Mouse (Mus musculus): ENCODE measurements around the gene Fam57a. TPM values are rescaled to one million over a fixed set of nuclear protein-coding genes. Genes with fewer than 3 reads are reported as not detected.

The Fam57a gene
- total and polyA plus RNA-seq, 2 experiments from 2014 or later = 17.4 to 25.1 TPM

GRCm38 (mm10) chr11:76158375-76158774 is 21.1 kb upstream of the Fam57a start:
- H3K9me3 ChIP-seq (ENCODE audit: low read length) = no peaks in the 10 kb centered on the region
- no peaks in the 10 kb centered on the region for H3K27me3 ChIP-seq (ENCODE audit: insufficient read depth, low read length)
- no peak for ATAC-seq
- no peak for DNase-seq
- no peaks in the 10 kb centered on the region for H3K4me1 ChIP-seq (ENCODE audit: insufficient read depth)
- H3K36me3 ChIP-seq (ENCODE audit: insufficient read depth) = peaks cover 35% of the 10 kb centered on the region
- WGBS = 98% methylated on average over 2 of the region's 2 CpGs
- H3K9ac ChIP-seq = no peak overlapping the region
- H3K4me3 ChIP-seq (ENCODE audit: low read depth, low read length) = no peak overlapping the region
- no peak overlapping the region for H3K27ac ChIP-seq (ENCODE audit: low read depth, low read length)
- no peak overlapping the region for H3K4me2 ChIP-seq (ENCODE audit: low read depth)
- no peak for TF ChIP-seq CTCF (IDR thresholded peaks at IDR 0.05; ENCODE audit: low read depth)

- H3K27me3 ChIP-seq (ENCODE audit: insufficient read depth, low read length) = no peaks in the 10 kb centered on the region
- DNase-seq = no peak
- TF ChIP-seq CTCF (IDR thresholded peaks at IDR 0.05; ENCODE audit: low read depth) = no peak
- no peak overlapping the region for H3K4me3 ChIP-seq (ENCODE audit: low read depth, low read length)
- peaks cover 27% of the 10 kb centered on the region for H3K36me3 ChIP-seq (ENCODE audit: insufficient read depth)
- H3K27ac ChIP-seq (ENCODE audit: low read depth, low read length) = no peak overlapping the region
- H3K4me1 ChIP-seq (ENCODE audit: insufficient read depth) = no peaks in the 10 kb centered on the region
- H3K9ac ChIP-seq = no peak overlapping the region
- H3K4me2 ChIP-seq (ENCODE audit: low read depth) = no peak overlapping the region
- H3K9me3 ChIP-seq (ENCODE audit: low read length) = no peaks in the 10 kb centered on the region
- no peak for ATAC-seq
- 56% methylated on average over 6 of the region's 6 CpGs for WGBS
Measured at GRCm38 (mm10) chr11:76160251-76160650, 19.2 kb upstream of the Fam57a start.

GRCm38 (mm10) chr11:76166657-76167056 is 12.8 kb upstream of the Fam57a start:
- no peaks in the 10 kb centered on the region for H3K27me3 ChIP-seq (ENCODE audit: insufficient read depth, low read length)
- no peak for ATAC-seq

GRCm38 (mm10) chr11:76167079-76167765 is 12.2 kb upstream of the Fam57a start:
- Histone ChIP-seq H3K9ac (no peak overlapping the region), H3K4me3 (ENCODE audit: low read depth, low read length) (no peak overlapping the region), H3K27me3 (ENCODE audit: insufficient read depth, low read length) (no peaks in the 10 kb centered on the region), H3K4me2 (ENCODE audit: low read depth) (no peak overlapping the region), H3K36me3 (ENCODE audit: insufficient read depth) (peaks cover 20% of the 10 kb centered on the region), H3K4me1 (ENCODE audit: insufficient read depth) (no peaks in the 10 kb centered on the region), H3K27ac (ENCODE audit: low read depth, low read length) (no peak overlapping the region), H3K9me3 (ENCODE audit: low read length) (no peaks in the 10 kb centered on the region)
- ATAC-seq (no peak), DNase-seq (peak; percentile 86)
- TF ChIP-seq CTCF (IDR thresholded peaks at IDR 0.05; ENCODE audit: low read depth) = peak; percentile 83
- WGBS = 34% methylated on average over 5 of the region's 5 CpGs

More at GRCm38 (mm10) chr11:76166657-76167056, 12.8 kb upstream of the Fam57a start:
- Histone ChIP-seq H3K4me3 (ENCODE audit: low read depth, low read length) (no peak overlapping the region), H3K36me3 (ENCODE audit: insufficient read depth) (peaks cover 18% of the 10 kb centered on the region), H3K4me1 (ENCODE audit: insufficient read depth) (no peaks in the 10 kb centered on the region), H3K9ac (no peak overlapping the region), H3K9me3 (ENCODE audit: low read length) (no peaks in the 10 kb centered on the region), H3K4me2 (ENCODE audit: low read depth) (no peak overlapping the region), H3K27ac (ENCODE audit: low read depth, low read length) (no peak overlapping the region)
- WGBS = 95% methylated on average over 4 of the region's 4 CpGs
- no peak for TF ChIP-seq CTCF (IDR thresholded peaks at IDR 0.05; ENCODE audit: low read depth)
- no peak for DNase-seq

GRCm38 (mm10) chr11:76168976-76169375 is 10.5 kb upstream of the Fam57a start:
- 59% methylated on average over 3 of the region's 3 CpGs for WGBS
- no peaks in the 10 kb centered on the region for H3K27me3 ChIP-seq (ENCODE audit: insufficient read depth, low read length)
- no peak overlapping the region for H3K9ac ChIP-seq
- DNase-seq = no peak
- no peak overlapping the region for H3K4me3 ChIP-seq (ENCODE audit: low read depth, low read length)
- no peak overlapping the region for H3K4me2 ChIP-seq (ENCODE audit: low read depth)
- TF ChIP-seq CTCF (IDR thresholded peaks at IDR 0.05; ENCODE audit: low read depth) = no peak
- ATAC-seq = no peak
- peaks cover 22% of the 10 kb centered on the region for H3K36me3 ChIP-seq (ENCODE audit: insufficient read depth)
- no peaks in the 10 kb centered on the region for H3K4me1 ChIP-seq (ENCODE audit: insufficient read depth)
- H3K9me3 ChIP-seq (ENCODE audit: low read length) = no peaks in the 10 kb centered on the region
- H3K27ac ChIP-seq (ENCODE audit: low read depth, low read length) = no peak overlapping the region

- no peak for ATAC-seq
- Histone ChIP-seq H3K4me3 (ENCODE audit: low read depth, low read length) (no peak overlapping the region), H3K27ac (ENCODE audit: low read depth, low read length) (no peak overlapping the region), H3K4me1 (ENCODE audit: insufficient read depth) (no peaks in the 10 kb centered on the region), H3K4me2 (ENCODE audit: low read depth) (no peak overlapping the region), H3K9ac (no peak overlapping the region), H3K36me3 (ENCODE audit: insufficient read depth) (peaks cover 22% of the 10 kb centered on the region), H3K9me3 (ENCODE audit: low read length) (no peaks in the 10 kb centered on the region), H3K27me3 (ENCODE audit: insufficient read depth, low read length) (no peaks in the 10 kb centered on the region)
- 53% methylated on average over 5 of the region's 5 CpGs for WGBS
- TF ChIP-seq CTCF (IDR thresholded peaks at IDR 0.05; ENCODE audit: low read depth) = no peak
- DNase-seq = no peak
Measured at GRCm38 (mm10) chr11:76170207-76170606, 9.3 kb upstream of the Fam57a start.

GRCm38 (mm10) chr11:76178726-76179494 is 561 bp upstream of the Fam57a start:
- Histone ChIP-seq H3K27ac (ENCODE audit: low read depth, low read length) (peak overlapping the region; percentile 80), H3K4me1 (ENCODE audit: insufficient read depth) (no peaks in the 10 kb centered on the region), H3K9me3 (ENCODE audit: low read length) (no peaks in the 10 kb centered on the region), H3K36me3 (ENCODE audit: insufficient read depth) (peaks cover 10% of the 10 kb centered on the region; the same call in 1 of the 2 replicates), H3K9ac (peak overlapping the region; percentile 80), H3K4me3 (ENCODE audit: low read depth, low read length) (peak overlapping the region; percentile 81), H3K4me2 (ENCODE audit: low read depth) (peak overlapping the region; percentile 88), H3K27me3 (ENCODE audit: insufficient read depth, low read length) (no peaks in the 10 kb centered on the region)
- peak; percentile 64 for DNase-seq
- no peak for TF ChIP-seq CTCF (IDR thresholded peaks at IDR 0.05; ENCODE audit: low read depth)
- WGBS = 1% methylated on average over 28 of the region's 28 CpGs
- ATAC-seq = peak; percentile 77
